Mouse (Mus musculus) T-helper 2 cell (primary cell): ENCODE measurements around the gene Mms19.

ENCODE experiments used
- in situ Hi-C: fragments of 300-600 bp; cut with MboI, MseI; formaldehyde crosslinking; loops from one replicate; pipeline ENCODE4 v1.15.1; 2025; ENCODE audit warnings: high pct_unique_total_duplicates

The Mms19 gene

GRCm38 (mm10) chr19:41901696-41902095, 79.3 kb downstream of the Mms19 start:
- in situ Hi-C loops, result no loop called here

DNA sequence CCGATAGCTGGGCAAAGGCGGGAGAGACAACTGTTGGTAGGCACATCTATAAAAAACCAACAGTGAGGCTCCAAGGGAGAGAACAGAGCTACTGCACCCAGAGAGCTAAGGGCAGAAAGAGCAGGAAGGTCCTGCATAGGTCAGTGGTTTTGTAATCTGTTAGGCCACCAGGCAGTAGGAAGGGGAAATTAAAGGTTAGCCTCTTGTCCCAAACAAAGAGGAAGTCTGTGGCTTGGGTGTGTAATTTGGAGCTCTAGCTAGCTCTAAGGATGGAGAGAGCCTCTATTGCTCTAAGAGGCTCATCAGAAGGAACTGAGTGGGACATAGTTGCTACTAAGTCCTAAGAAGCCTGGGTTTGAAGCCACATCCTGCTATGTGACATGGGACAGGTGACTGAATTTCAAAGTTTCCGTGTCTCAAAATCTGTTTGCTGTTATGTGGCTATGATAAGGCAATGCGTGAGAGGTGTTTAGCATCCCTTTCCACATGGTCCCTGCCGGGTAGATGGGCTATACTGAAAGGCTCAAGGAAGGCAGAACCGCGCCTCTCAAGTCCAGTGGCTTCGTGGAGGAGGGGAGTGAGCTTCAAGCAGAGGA, 80.4 kb downstream of the Mms19 start:
- in situ Hi-C loops, result no loop called here

GRCm38 (mm10) chr19:41898860-41899259, 82.1 kb downstream of the Mms19 start:
- in situ Hi-C loops, result no loop called here

DNA sequence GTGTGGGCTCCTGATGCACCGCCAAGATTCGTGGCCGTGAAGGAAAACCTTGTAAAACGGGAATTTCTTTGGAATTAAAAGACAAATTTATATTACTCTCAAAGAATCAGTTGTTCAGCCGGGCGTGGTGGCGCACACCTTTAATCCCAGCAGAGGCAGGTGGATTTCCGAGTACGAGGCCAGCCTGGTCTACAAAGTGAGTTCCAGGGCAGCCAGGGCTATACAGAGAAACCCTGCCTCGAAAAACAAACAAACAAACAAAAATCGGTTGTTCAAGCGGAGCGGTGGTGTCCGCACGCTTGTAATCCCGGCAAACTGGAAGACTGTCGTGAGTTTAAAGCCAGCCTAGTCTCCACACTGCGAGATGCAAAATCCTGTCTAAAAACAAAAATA, 84.6 kb downstream of the Mms19 start:
- in situ Hi-C loops, result no loop called here

- in situ Hi-C loops, result no loop called here
Observed at GRCm38 (mm10) chr19:41895460-41896318, 85.3 kb downstream of the Mms19 start, which contains the start of gene Rrp12. Gene Rrp12 (minus strand): TSS chr19:41896173.

- in situ Hi-C loops, result no loop called here
Observed at GRCm38 (mm10) chr19:41894959-41895358, 86.0 kb downstream of the Mms19 start.
